Mouse (Mus musculus): ENCODE results near the gene Ccnq.
"Not testable (repeated sequence)": the region's sequence is repeated elsewhere in the genome, so short reads cannot be mapped to it uniquely, and the experiment has no call there.

Ccnq gene

DNA sequence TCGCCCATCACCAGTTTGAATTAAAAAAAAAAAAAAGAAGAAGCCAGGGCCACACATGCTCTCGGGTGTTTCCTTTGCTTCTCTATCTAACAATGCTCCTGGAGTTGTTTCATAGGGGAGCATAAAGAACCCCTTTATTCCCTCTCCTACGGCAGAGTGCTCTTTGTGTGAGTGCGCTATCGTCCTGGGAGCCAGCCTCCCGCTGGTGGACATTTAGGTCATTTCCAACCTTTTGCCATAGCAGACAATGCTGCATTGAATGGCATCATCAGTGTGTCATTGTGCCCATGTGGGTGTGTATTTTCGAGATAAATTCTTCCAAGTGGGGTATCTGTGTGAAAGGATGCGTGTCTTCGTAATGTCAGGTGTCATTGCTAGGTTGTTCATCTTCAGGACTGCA is 9.6 kb upstream of the Ccnq start:
- no peak for DNase-seq

DNA sequence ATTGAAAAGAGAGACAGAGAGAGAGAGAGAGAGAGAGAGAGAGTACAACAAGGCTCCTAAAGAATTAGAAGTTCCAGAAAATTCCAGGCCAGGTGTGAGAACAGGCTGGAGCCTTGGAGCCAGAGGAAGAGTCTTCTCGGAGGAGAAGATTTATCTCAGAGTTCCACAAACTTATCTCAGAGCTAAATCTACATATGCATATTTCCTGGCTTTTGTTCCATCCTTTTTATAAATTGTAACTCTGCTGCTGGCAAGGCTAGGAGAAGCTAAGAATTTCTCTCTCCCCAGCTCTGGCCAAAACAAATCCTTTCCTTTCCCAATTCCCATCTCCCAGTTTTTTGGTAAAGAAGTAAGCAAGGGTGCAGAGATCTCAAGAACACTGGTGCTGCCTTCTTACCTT is 3.8 kb upstream of the Ccnq start:
- DNase-seq = no peak

DNA sequence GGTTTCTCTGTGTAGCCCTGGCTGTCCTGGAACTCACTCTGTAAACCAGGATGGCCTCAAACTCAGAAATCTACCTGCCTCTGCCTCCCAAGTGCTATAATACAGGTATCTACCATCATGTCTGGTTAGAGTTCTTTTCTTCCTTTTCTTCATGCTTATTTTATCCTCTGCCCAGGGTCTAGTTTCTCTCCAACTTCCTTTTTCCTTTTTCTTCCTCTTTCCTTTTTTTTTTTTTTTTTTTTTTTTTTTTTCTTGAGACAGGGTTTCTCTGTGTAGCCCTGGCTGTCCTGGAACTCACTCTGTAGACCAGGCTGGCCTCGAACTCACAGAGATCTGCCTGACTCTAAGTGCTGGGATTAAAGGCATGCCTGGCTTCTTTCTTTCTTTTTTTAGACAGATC is 2.6 kb upstream of the Ccnq start:
- DNase-seq = not testable (repeated sequence)

DNA sequence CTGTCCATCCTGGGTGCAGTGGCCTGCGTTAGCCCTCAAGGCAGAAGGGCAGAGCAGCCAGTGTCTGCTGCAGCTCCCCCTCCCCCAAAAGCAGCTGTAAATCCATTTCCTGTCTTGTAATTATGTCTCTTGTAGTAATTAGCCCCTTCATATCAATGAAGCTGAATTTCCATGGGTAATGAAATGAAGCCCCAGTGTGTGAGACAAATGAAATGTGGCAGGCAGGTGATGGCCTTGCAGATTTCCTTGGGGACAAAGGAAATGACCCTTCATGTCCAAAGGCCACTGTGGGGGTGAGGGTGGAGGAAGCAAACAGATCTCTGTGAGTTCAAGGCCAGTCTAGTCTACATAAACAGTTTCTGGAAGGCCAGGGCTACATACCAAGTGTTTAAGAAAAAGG is 1.7 kb upstream of the Ccnq start:
- DNase-seq = no peak

DNA sequence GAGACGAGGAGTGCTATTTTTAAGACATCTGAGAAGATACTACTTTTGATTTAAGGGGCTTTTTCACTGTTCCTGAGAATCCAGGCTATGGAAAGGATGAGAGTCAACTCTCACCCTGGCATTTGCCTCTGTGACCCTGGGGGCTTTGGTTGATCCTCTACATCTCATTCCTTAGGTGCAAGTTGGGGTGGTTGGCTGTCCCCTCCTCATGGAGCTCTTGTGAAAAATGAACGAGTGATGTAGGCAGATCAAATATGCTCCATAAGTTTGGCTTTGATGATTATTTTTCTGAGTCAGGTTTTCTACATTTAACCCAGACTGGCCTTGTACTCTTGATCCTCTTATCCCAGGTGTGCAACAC is 294 bp upstream of the Ccnq start:
- DNase-seq = no peak

DNA sequence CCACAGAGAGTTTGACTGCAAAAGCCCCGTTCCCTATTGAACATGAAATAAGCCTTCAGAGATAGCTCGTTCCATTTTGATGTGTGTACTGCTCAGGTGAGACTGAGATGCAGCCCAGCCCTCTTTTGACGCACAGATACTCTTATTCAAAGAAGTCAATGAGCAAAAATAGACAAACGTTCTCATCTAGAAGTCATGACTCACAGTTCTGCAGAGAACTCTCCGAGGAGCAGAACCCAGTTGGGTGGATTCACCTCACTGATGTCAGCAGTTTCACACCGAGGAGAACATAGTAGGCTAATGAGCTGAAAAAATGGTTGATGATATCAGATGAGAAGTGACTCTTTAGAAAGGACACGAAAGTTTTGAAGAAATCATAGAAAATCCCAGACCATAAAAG is 5.3 kb downstream of the Ccnq start:
- DNase-seq = no peak

DNA sequence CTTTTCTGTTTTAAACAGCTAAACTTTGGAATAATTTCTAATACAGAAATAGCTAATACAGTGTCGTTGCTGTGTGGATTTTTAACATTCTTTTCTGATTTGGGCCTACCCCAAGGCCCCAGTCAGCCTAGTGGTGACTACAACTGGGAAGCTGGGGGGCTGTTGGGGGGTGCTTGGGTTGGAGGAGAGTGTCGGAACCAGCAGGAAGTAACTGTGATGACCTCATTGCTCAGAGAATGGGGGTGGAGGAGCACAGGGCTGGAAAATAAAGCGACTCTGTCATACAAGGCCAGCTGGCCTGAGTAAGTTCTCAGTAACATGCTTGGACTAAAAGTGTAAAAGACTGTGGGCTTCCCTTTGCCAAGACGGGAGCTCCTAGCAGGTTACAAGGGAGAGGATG is 6.1 kb downstream of the Ccnq start:
- no peak for DNase-seq

DNA sequence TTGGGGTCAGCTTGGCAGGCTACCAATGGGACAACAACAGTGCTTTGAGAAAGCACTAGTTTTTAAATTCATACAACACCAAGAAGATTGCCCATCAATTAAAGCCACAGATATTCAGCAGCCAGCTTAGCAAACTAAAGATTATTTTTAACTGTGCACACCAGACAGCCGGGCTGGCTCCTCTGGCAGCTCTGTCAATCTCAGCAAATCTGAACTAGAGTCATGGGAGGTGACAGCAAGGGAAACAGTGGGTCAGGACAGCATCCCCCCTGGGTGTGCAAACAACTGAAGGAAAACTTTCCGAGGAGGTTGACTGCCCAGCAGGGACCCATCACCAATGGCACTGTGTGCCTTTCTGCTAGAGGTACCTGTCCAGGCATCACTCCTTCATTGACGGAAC is 9.1 kb downstream of the Ccnq start:
- DNase-seq = no peak

DNA sequence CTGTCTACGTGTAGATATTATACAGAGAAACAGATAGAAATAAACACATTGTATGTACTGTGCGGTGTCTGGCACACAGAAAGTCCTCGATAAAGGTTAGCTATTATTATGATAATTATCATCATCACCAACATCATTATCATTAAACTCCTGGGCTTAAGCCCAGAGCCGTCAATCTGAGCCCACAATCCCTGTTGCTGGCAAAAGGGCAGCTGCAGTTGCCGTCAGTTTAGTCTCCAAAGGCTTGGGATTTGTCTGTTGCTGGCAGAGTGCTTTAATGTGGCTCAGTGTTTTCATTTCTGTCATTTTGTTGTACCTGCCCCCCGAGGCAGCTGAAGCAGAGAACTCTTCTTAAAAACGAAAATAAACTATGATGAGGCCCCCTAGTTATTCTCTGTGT is 9.6 kb downstream of the Ccnq start:
- DNase-seq = no peak

DNA sequence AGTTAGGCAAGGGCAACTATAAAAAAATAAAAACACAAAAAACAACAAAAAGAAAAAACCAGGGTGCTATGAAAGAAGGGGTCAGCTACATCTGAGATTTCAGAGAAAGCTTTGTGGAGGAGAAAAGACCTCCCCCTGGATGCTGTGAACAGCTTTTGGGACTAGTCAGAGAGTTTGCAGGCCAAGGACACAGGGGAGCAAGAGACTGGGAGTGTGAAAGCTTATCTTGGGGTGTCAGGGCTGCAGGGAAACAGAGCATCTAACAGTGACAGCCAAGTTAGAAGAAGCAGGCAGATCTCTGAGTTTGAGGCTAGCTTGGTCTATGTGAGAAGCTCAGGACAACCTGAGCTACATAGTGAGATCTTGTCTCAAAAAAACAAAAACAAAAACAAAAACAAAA is 12.2 kb downstream of the Ccnq start:
- DNase-seq = no peak

DNA sequence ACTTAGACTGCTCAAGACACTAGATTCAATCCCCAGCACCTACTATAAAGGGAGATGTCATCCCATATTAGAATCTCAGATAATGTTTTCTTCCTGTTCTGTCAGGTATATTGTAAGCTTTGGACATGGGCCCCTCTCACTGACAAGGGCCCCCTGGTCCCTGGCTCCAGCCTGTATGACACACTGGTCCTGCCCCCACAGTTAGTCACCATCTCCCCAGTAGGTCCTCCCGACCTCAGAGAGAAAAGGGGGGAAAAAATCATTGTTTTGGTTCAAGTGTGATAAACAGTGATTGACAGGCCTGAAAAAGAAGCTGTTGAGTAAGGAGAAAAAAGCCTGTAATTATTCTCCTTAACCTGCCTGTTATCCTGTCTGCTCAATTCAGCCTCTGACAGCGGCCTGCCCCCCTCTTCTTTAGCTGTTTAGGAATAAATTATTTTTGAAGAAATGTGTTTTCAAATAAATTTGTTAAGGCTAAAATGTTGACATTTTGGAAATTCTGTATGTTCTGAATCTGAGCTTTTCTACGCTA is 14.6 kb downstream of the Ccnq start:
- DNase-seq = no peak

DNA sequence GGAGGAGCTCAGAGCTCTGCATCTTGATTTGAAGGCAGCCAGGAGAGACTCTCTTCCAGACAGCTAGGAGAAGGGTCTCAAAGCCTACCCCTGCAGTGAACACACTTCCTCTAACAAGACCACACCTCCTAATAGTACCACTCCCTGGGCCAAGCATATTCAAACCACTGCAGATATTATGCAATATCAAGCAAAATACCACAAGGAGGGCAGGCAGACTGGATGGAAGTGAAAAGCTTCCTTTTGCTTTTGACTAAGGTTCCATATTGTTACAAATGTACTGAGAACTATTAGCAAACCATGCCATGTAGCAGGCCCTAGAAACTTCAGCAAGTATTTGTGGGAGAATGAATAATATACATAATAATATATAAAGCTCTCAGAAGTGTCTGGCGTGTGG is 16.4 kb downstream of the Ccnq start:
- no peak for DNase-seq

DNA sequence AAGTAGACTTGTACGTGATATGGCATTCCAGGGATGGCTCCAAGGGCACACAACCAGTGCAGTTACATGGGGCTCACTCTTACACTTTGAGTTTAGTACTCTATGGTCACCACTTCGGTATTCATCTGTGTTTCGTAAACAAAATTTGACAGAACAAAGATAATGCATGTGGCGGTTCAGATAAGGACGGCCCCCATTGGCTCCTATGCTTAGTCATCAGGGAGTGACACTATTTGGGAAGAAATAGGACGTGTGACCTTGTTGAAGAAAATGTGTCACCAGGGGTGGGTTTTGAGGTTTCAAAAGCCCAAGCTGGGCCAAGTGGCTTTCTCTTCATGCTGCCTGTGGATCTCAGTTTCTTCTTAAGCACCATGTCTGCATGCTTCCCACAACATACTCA is 18.9 kb downstream of the Ccnq start:
- no peak for DNase-seq

DNA sequence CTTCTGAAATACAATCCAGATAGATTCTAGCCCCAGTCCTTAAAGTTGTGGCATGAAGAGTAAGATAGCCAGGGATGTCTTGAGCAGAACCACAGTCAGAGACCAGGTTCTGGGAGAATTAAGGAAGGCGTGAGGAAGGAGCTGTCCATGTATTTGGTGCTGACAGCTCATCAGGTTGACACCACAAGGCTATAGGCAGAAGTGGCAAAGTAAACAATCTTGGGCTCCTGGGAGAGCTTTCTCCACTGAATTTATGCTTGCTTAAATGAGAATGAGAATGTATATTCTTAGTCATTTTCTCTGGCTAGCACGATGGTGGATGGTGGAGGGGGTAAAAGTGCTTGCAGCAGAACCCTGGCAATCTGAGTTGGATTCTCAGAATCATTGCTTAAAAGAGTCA is 20.6 kb downstream of the Ccnq start:
- DNase-seq = no peak

DNA sequence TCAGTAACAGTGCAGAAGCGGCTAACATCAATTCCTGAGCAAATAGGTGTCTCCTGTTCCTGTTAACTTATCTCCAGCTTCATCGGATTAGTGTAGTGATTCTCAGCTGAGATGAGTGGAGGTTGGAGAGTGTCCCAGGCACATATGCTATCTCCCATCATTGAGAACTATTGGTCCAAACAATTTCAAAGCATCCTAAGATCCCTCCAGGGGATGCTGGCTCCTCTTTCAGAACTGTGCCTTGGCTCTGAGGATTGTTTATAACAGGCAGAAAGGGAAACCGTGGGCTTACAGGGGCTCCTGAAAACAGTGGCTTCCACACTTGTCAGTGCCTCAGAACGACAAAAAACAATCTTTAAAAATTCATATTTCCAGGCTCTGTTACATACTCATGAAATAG is 23.5 kb downstream of the Ccnq start:
- no peak for DNase-seq

DNA sequence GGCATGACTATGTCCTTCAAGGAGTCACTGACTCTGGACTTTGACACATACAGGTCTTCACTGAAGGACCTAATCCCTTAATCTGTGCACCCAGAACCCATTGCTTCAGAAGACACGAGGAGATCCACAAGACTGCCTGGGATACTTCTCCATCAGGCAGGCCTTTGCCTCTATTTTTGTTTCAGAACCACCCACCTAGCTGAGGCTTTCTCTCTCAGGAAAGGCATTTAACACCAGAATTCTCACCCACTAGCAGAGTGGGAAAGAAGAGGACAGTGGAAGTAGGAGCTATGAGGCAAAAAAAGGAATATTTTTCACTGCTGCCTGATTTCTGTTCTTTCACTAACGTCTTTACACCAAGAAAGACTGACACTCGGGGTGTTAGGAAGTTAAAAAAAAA is 25.2 kb downstream of the Ccnq start:
- no peak for DNase-seq

DNA sequence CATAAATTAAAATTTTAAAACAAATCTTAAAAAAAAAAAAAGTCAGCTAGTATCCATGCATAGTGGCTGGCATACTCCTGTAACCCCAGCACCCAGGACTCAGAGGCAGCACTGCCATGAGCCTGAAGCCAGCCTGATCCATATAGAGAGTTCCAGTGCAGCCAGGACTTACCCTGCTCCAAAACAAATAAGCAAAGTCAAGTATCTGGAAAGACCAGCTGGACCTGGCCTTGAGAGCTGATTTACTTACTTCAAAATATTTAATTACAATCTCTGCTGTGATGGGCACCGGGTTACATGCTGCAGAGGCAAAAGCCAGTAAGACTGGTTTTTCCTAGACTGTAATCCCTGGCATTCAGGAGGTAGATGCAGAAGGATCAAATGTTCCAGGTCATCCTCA is 26.7 kb downstream of the Ccnq start:
- DNase-seq = no peak

DNA sequence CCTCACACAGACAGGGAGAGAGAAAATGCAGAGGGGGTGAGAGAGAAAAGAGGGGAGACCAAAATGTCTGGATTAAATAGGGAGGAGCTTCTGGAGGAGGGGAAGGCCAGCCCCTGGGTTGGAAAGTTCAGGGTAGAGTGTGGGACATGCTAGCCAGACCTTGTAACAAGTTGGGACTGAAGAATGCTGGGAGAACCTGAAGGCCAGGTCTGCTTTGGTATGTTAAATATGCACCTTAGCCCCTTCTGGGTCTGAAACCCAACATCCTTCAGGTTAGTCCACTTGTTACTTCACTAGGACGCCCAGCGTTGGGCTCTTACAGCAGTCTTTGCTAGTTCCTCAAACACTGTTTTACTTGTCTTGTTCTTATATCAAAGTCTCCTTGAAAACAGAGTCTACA is 30.1 kb downstream of the Ccnq start:
- no peak for DNase-seq

DNA sequence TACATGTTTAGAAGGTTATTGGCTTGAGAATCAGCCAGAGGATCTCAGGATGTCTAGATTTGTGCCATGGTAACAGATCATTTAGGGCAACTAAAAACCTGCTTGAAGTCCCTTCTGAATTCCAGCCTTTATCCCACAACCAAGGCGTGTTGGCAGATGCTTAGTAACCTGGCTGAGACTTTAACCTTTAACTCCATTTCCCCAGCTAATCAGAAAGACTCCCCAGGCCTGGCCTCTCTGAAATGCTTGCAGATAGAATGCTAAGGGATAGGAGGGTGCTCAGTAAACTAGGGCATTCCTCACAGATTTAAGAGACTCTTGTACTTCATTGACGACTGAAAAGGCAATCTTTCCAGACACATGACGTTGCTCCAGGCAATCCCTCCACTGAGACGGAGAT is 33.9 kb downstream of the Ccnq start:
- DNase-seq = no peak

DNA sequence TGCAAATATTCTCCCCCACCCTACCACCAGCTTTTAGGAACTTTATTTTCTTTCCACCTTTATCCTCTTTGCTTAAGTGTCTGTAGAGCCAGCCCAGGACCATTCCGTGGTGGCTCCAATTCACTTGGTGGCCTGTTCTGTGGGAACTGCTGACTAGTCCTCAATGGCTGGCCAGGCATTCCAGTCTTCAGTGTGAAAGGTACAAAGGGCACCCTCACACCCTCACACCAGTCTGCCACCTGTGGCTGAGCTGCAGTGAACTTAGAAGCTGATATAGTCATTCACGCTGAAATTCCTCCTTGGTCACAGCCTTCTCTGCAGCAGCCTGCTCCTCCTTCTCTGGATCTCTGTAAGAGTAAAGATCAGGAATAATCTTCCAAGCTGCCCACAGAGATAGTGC is 42.9 kb downstream of the Ccnq start:
- no peak for DNase-seq

DNA sequence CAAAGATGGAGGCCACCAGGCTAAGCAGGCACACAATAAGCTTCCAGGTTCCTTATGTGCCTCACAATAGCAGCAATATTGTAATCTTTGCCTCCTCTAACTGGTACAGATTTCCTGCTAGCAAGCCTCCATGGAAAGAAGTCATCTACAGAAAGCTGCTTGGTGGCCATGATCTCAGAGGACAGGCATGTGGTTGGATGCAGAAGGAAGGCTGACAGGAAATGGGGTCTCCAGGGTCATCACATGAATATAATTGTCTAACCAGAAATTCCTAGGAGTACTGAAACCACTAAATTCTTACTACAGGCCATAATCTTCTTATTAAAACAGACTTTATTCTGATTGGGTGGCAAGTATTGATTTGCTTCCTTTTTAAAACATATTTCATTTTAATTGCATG is 45.5 kb downstream of the Ccnq start:
- no peak for DNase-seq

DNA sequence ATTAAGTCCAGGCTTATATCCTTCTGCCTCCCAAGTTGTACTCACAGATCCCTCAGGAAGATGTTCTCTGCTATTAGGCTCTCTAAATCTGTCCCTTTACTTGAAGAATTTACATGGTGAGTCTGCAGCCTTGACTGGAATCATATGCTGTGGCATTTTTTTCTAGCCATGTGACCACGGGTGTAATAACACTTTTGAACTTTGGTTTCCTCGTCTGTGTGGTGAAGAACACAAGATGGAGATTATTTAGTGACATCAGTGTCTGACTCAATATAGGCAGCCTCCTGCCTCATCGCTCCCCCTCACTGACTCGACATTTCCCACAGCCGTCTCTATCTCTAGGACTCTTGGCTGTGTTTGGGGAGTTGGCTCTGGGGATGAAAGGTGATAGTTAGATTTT is 48.4 kb downstream of the Ccnq start:
- DNase-seq = no peak

DNA sequence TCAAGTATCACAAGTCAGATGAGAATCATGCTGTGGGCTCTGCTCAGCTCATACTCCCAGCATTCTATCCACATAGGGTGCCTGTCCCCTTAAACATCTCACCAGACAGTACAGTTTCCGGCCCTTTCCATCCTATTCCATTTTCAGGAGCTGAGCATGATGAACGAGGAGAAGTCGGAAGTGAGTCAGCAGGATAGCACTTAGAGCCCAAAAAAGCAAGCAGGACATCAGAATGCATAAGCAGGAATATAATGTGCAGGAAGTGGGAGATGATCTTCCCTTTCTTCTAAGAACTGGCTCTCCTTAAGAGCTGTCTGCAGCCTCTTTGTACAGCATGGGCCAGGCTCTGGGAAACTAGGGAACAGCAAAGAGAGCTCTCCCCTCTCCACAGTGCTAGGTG is 49.2 kb downstream of the Ccnq start:
- no peak for DNase-seq
